Mouse (Mus musculus) monocyte, adult 5-6 weeks (primary cell): ENCODE results near the gene Mettl21c. TPM values are rescaled to one million over a fixed set of nuclear protein-coding genes. Genes with fewer than 3 reads are reported as not detected.

Experiments used
- total RNA-seq: library from RNA; stranded (forward); fragments of 200-1000, 200-491, 200-594 nt; gene quantifications from 3 replicates; pipeline ENCODE4 v1.2.3, GENCODE M21; 2017

The Mettl21c gene
- total RNA-seq, 1 experiment from 2014 or later = 0.38 TPM

Other genes with a start within 250 kb of the Mettl21c start
- 21.9 to 39.8 TPM (median 26.2 TPM) in 3 replicates for gene Uxs1, start 192.2 kb downstream of the Mettl21c start, total RNA-seq
- gene Tpp2, start 86.4 kb downstream of the Mettl21c start, total RNA-seq = 149 to 236 TPM (median 155 TPM) in 3 replicates
- 0.67 to 0.96 TPM (median 0.78 TPM) in 3 replicates for gene Gm8251, start 41.9 kb upstream of the Mettl21c start, total RNA-seq
- gene Tex30, start 82.4 kb upstream of the Mettl21c start, total RNA-seq = 18.2 to 32.9 TPM (median 24.2 TPM) in 3 replicates
- gene Kdelc1, start 98.8 kb upstream of the Mettl21c start, total RNA-seq = 1.6 to 3.8 TPM (median 2.0 TPM) in 3 replicates
- gene Bivm, start 98.9 kb upstream of the Mettl21c start, total RNA-seq = 2.3 to 8.3 TPM (median 3.6 TPM) in 3 replicates
- 17.3 to 22.4 TPM (median 21.6 TPM) in 3 replicates for gene Ercc5, start 127.7 kb upstream of the Mettl21c start, total RNA-seq
- gene Mettl21e, start 198.9 kb upstream of the Mettl21c start, total RNA-seq = not detected in 3 replicates